Mouse (Mus musculus) ES-Bruce4 (cell line): Measurements from ENCODE around the gene App. TPM values are rescaled to one million over a fixed set of nuclear protein-coding genes. Genes with fewer than 3 reads are reported as not detected.

ENCODE experiments used
- H3K27ac ChIP-seq: 2 replicates; pipeline ENCODE4 v1.5.1; 2012; ENCODE audit warnings: low read length, inconsistent platforms; ENCODE audit not compliant: insufficient read depth
- H3K27me3 ChIP-seq: 2 replicates; pipeline ENCODE4 v1.6.1; 2012; ENCODE audit warnings: mild to moderate bottlenecking, low read length, inconsistent platforms; ENCODE audit not compliant: control insufficient read depth, poor library complexity, insufficient read depth, severe bottlenecking
- H3K36me3 ChIP-seq: 2 replicates; pipeline ENCODE4 v1.6.1; 2012; ENCODE audit warnings: inconsistent platforms, mild to moderate bottlenecking, low read length, moderate library complexity; ENCODE audit not compliant: control insufficient read depth, poor library complexity, insufficient read depth, severe bottlenecking
- H3K4me1 ChIP-seq: one replicate; pipeline ENCODE4 v1.8.1; 2011; ENCODE audit warnings: low read length; ENCODE audit not compliant: control insufficient read depth, insufficient read depth
- H3K4me3 ChIP-seq: 2 replicates; pipeline ENCODE4 v1.5.1; 2011; ENCODE audit warnings: low read depth, mild to moderate bottlenecking, low read length
- H3K9ac ChIP-seq: 2 replicates; pipeline ENCODE4 v1.6.1; 2012; ENCODE audit warnings: low read depth, mild to moderate bottlenecking, inconsistent platforms; ENCODE audit not compliant: poor library complexity, severe bottlenecking
- H3K9me3 ChIP-seq: replicated peaks from 2 replicates; pipeline ENCODE4 v1.6.1; 2012; ENCODE audit warnings: mild to moderate bottlenecking, low read length, inconsistent platforms; ENCODE audit not compliant: control insufficient read depth, poor library complexity, insufficient read depth, severe bottlenecking
- CTCF ChIP-seq: IDR thresholded peaks from one replicate; pipeline ENCODE4 v1.8.1; 2011; ENCODE audit warnings: low read depth, low read length
- EP300 ChIP-seq: IDR thresholded peaks from 2 replicates; pipeline ENCODE4 v1.6.1; 2011; ENCODE audit warnings: low read depth, low read length; ENCODE audit not compliant: insufficient read depth
- POLR2A ChIP-seq: IDR thresholded peaks from one replicate; pipeline ENCODE4 v1.8.1; 2011; ENCODE audit warnings: low read length; ENCODE audit not compliant: insufficient read depth
- polyA plus RNA-seq: library from polyadenylated mRNA; stranded (reverse); fragments of >200 nt; gene quantifications from 2 replicates; pipeline ENCODE4 v1.2.4, GENCODE M21; 2011; ENCODE audit warnings: low read depth; ENCODE audit not compliant: missing spikeins, insufficient read depth, insufficient read length

Gene App
- 89.3 and 99.5 TPM in 2 replicates for polyA plus RNA-seq

GRCm38 (mm10) chr16:85173373-85174081 lies at the start of gene App:
Gene App, minus strand, starts transcription at chr16:85173766.
- H3K9ac ChIP-seq: peak within 1 kb of the TSS; percentile 72
- H3K27ac ChIP-seq: no peak within 1 kb of the TSS
- no peaks in the 10 kb centered on the region for H3K36me3 ChIP-seq
- no peaks in the 10 kb centered on the region for H3K9me3 ChIP-seq
- peaks cover 12% of the 10 kb centered on the region; the same call in 1 of the 2 replicates for H3K27me3 ChIP-seq
- TF ChIP-seq CTCF (peak; percentile 40), EP300 (no peak)
- H3K4me1 ChIP-seq: no peaks in the 10 kb centered on the region
- peak within 1 kb of the TSS; percentile 98 for H3K4me3 ChIP-seq

DNA sequence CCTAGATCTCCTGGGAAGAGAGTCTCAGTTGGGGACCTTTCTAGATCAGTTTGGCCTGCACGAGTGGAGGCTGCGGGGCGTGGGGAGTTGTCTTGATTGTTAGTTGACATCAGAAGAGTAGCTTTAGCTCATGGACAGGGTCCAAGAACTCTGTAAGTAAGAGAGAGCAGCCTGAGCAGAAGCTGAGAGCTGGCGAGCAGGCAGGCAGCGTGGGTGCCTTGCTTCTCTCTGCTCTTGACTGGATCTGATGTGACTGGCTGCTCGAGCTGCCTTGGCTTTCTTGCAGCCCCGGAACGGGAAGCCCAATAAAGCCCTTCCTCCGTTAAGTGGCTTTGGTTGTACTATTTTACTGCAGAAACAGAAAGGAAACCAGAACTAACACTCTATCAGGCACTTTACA lies 42.3 kb upstream of the App start:
- TF ChIP-seq POLR2A (no peak), CTCF (no peak), EP300 (no peak)
- no peaks in the 10 kb centered on the region for H3K36me3 ChIP-seq
- no peak overlapping the region for H3K27ac ChIP-seq
- H3K9ac ChIP-seq: no peak overlapping the region
- no peaks in the 10 kb centered on the region for H3K9me3 ChIP-seq
- H3K4me1 ChIP-seq: no peaks in the 10 kb centered on the region
- no peaks in the 10 kb centered on the region for H3K27me3 ChIP-seq
- H3K4me3 ChIP-seq: no peak overlapping the region

- Histone ChIP-seq H3K27me3 (no peaks in the 10 kb centered on the region), H3K27ac (no peak overlapping the region), H3K4me1 (no peaks in the 10 kb centered on the region), H3K4me3 (no peak overlapping the region), H3K9ac (no peak overlapping the region), H3K9me3 (no peaks in the 10 kb centered on the region), H3K36me3 (no peaks in the 10 kb centered on the region)
- TF ChIP-seq POLR2A (no peak), EP300 (no peak), CTCF (no peak)
These were observed 41.6 kb upstream of the App start for GRCm38 (mm10) chr16:85215173-85215572.

DNA sequence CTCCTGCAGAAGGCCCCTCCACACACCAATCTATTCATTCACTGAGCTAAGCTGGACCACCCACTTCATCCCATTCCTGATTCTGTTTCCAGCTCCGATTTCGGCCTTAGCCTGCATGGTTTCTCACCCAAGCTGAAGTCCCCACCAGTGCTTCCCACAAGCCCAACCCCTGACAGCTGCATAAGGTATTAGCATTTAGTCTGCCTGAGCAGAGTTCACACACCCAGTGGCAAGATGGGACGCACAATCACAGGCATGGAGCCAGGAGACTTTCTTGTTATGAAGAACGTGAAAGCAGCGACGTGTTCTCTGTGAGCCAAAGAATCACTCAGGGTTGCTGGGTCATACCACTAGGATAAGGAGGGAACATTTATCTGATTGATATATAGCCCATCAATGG lies 22.1 kb upstream of the App start:
- Histone ChIP-seq H3K36me3 (no peaks in the 10 kb centered on the region), H3K4me1 (no peaks in the 10 kb centered on the region), H3K4me3 (no peak overlapping the region), H3K27me3 (no peaks in the 10 kb centered on the region; the same call in 1 of the 2 replicates), H3K9me3 (no peaks in the 10 kb centered on the region), H3K27ac (no peak overlapping the region), H3K9ac (no peak overlapping the region)
- TF ChIP-seq CTCF (no peak), POLR2A (no peak), EP300 (no peak)

- Histone ChIP-seq H3K4me3 (no peak overlapping the region), H3K27me3 (no peaks in the 10 kb centered on the region; the same call in 1 of the 2 replicates), H3K36me3 (no peaks in the 10 kb centered on the region), H3K9ac (no peak overlapping the region), H3K4me1 (no peaks in the 10 kb centered on the region), H3K9me3 (no peaks in the 10 kb centered on the region), H3K27ac (no peak overlapping the region)
- TF ChIP-seq EP300 (no peak), CTCF (no peak), POLR2A (no peak)
These were observed 21.6 kb upstream of the App start for GRCm38 (mm10) chr16:85195167-85195566.

- no peaks in the 10 kb centered on the region for H3K36me3 ChIP-seq
- no peaks in the 10 kb centered on the region for H3K4me1 ChIP-seq
- H3K27me3 ChIP-seq: 0 out of 2 replicates have a peak, but pooled peaks cover 2% of the 10 kb centered on the region
- no peak overlapping the region for H3K27ac ChIP-seq
- TF ChIP-seq POLR2A (no peak), CTCF (no peak), EP300 (no peak)
- H3K9ac ChIP-seq: no peak overlapping the region
- no peaks in the 10 kb centered on the region for H3K9me3 ChIP-seq
- no peak overlapping the region for H3K4me3 ChIP-seq
These were observed 7.9 kb upstream of the App start for GRCm38 (mm10) chr16:85181502-85181901.
